Mouse (Mus musculus) forebrain, embryonic 12.5 days (tissue): Measurements from ENCODE around the gene Ccdc157. TPM values are rescaled to one million over a fixed set of nuclear protein-coding genes. Genes with fewer than 3 reads are reported as not detected.

Experiments
- ATAC-seq: fragments of 200-750 bp; cut with Nextera tagmentation; 2 replicates; pipeline ENCODE4 v1.8.0; 2017; ENCODE audit warnings: moderate TSS enrichment; ENCODE audit not compliant: low FRiP score
- H3K27ac ChIP-seq: fragments of 300-500 bp; sonication (generic); 2 replicates; pipeline ENCODE4 v1.5.1; 2016; ENCODE audit warnings: mild to moderate bottlenecking
- H3K27me3 ChIP-seq: fragments of 300-500 bp; sonication (generic); 2 replicates; pipeline ENCODE4 v1.6.1; 2016; ENCODE audit warnings: mild to moderate bottlenecking
- H3K36me3 ChIP-seq: fragments of 300-500 bp; sonication (generic); replicated peaks from 2 replicates; pipeline ENCODE4 v1.6.1; 2016; ENCODE audit warnings: mild to moderate bottlenecking
- H3K4me1 ChIP-seq: fragments of 300-500 bp; sonication (generic); 2 replicates; pipeline ENCODE4 v1.6.1; 2016
- H3K4me2 ChIP-seq: fragments of 300-500 bp; sonication (generic); 2 replicates; pipeline ENCODE4 v1.6.1; 2016; ENCODE audit warnings: mild to moderate bottlenecking, moderate library complexity
- H3K4me3 ChIP-seq: fragments of 300-500 bp; sonication (generic); replicated peaks from 2 replicates; pipeline ENCODE4 v1.5.1; 2016; ENCODE audit warnings: mild to moderate bottlenecking
- H3K9ac ChIP-seq: fragments of 300-500 bp; sonication (generic); 2 replicates; pipeline ENCODE4 v1.6.1; 2016; ENCODE audit warnings: mild to moderate bottlenecking
- H3K9me3 ChIP-seq: fragments of 300-500 bp; sonication (generic); 2 replicates; pipeline ENCODE4 v1.6.1; 2016
- WGBS: fragments of 180-500 bp; shearing (Covaris S2); methylation state at CpG from one replicate; pipeline ENCODE4 v1.1.7; 2016; 5-methylcytosine and 5-hydroxymethylcytosine counted together
- polyA plus RNA-seq: library from polyadenylated mRNA; unstranded; fragments of >200 nt; fragmentation: Nextera tagmentation; extraction: Ambion mirVana; gene quantifications from 2 replicates; pipeline ENCODE4 v1.2.1, GENCODE M21; 2016

Gene Ccdc157
- polyA plus RNA-seq, 1 experiment from 2014 or later, result 7.4 TPM

DNA sequence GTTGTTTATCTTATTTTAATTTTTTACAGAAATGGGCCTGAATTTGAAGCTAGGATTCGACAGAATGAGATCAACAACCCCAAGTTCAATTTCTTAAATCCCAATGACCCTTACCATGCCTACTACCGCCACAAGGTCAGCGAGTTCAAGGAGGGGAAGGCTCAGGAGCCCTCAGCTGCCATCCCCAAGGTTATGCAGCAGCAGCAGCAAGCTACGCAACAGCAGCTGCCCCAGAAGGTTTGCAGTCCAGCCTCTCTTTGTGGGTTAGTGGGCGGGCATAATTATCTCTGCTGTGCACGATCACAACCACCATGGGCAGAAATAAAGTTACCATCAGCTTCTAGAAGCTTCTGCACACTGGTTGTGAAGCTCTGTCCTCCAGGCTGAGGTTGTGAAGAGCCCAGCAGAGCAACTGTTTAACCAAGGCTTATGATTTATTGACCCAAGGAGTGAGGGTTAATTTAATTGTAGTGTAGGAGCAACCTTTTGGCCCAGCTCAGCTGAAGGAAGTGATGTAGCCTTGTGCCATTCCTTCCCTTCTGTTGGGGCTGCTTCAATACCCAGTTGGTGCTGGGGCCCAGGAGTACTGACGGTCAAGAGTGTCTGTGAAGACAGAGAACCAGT is 6.5 kb upstream of the Ccdc157 start:
- ATAC-seq, result no peak
- Histone ChIP-seq H3K9ac (no peak overlapping the region), H3K36me3 (peaks cover 98% of the 10 kb centered on the region), H3K4me3 (no peak overlapping the region), H3K9me3 (no peaks in the 10 kb centered on the region), H3K4me2 (no peak overlapping the region), H3K4me1 (peaks cover 26% of the 10 kb centered on the region), H3K27ac (no peak overlapping the region), H3K27me3 (no peaks in the 10 kb centered on the region)
- WGBS, result 89% methylated on average over 7 of the region's 7 CpGs

DNA sequence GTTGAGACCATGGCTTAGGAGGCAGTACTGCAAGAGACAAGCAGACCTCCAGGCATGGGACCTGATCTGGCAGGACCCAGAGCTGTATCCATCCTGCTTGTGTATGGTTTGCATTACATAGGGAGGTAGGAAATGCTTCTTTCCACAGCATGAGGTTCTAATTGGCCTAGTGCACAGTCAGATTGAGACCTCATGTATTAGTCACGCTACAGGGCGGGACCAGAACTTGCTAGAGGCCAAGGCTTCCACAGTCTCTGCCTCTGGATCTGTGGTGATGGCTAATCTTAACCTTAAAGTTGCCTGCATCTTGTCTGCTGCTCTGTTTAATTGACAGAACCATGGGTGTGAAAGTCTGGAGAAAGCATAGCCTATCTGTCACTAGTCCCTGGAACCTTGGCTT is 4.6 kb upstream of the Ccdc157 start:
- peaks cover 36% of the 10 kb centered on the region for H3K4me1 ChIP-seq
- WGBS, result 84% methylated on average over 2 of the region's 2 CpGs
- H3K9me3 ChIP-seq, result no peaks in the 10 kb centered on the region
- ATAC-seq, result no peak
- no peak overlapping the region for H3K27ac ChIP-seq
- no peak overlapping the region for H3K4me2 ChIP-seq
- peaks cover 82% of the 10 kb centered on the region for H3K36me3 ChIP-seq
- H3K4me3 ChIP-seq, result no peak overlapping the region
- H3K27me3 ChIP-seq, result no peaks in the 10 kb centered on the region
- H3K9ac ChIP-seq, result no peak overlapping the region; the same call in 1 of the 2 replicates

DNA sequence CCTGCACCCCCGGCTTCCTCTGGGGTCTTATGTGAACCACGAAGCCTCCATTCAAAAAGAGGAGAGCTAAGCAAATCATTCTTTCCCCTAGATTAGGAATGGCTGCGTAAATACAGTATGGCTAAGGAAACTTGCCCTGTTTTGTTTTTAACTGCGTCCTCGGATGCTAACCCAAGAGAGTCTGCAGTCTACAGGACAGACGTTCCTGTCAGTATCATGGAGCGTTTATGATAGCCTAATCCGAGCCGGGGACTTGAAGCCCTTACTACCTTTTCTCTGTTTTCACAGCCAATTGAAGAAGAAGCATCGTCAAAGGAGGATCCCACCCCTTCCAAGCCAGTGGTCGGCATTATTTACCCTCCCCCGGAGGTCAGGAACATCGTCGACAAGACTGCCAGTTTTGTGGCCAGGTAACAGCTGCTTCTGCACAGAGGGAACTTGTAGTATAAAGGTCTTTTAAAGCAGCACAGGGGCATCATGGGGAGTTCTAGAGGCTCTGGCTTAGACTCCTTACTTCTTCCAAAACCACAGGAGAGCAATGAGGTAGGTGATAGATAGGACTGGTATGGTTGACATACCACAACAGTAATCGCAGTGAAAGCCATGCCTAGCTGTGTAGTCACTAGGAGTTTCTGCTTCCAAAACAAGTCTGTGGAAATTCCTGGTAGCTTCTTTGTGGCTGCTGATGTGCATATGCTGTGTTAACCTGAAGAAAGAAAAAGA is 826 bp upstream of the Ccdc157 start:
- WGBS, result 9% methylated on average over 15 of the region's 15 CpGs
- ATAC-seq, result 0 out of 2 replicates have a peak, but pooled peaks have one; percentile 1
- peak overlapping the region; percentile 85 for H3K4me2 ChIP-seq
- H3K27me3 ChIP-seq, result no peaks in the 10 kb centered on the region
- no peaks in the 10 kb centered on the region for H3K9me3 ChIP-seq
- H3K36me3 ChIP-seq, result peaks cover 44% of the 10 kb centered on the region
- peak overlapping the region; percentile 92 for H3K27ac ChIP-seq
- peak overlapping the region; percentile 89 for H3K9ac ChIP-seq
- H3K4me3 ChIP-seq, result peak overlapping the region; percentile 87
- H3K4me1 ChIP-seq, result peaks cover 44% of the 10 kb centered on the region

DNA sequence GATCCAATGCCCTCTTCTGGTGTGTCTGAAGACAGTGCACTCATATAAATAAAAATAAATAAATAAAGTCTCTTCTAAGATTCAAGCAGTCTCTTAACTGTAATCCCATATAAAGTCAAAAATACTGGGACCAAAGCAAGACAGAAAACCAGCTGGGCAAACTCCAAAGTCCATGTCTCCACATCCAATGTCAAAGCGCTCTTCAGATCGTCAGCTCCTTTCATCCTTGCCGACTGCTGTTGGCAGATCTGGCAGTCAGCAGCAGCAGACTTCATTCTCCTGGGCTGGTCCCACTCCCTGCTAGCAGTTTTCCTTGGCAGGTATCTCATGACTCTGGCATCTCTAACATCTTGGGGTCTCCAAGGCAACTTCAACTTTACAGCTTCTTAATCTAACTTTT is 1.4 kb downstream of the Ccdc157 start:
- Histone ChIP-seq H3K4me1 (peaks cover 35% of the 10 kb centered on the region), H3K27me3 (no peaks in the 10 kb centered on the region), H3K4me2 (no peak overlapping the region), H3K9me3 (no peaks in the 10 kb centered on the region), H3K9ac (no peak overlapping the region), H3K27ac (no peak overlapping the region), H3K4me3 (no peak overlapping the region), H3K36me3 (peaks cover 22% of the 10 kb centered on the region)
- no peak for ATAC-seq
- 90% methylated on average over 3 of the region's 3 CpGs for WGBS

DNA sequence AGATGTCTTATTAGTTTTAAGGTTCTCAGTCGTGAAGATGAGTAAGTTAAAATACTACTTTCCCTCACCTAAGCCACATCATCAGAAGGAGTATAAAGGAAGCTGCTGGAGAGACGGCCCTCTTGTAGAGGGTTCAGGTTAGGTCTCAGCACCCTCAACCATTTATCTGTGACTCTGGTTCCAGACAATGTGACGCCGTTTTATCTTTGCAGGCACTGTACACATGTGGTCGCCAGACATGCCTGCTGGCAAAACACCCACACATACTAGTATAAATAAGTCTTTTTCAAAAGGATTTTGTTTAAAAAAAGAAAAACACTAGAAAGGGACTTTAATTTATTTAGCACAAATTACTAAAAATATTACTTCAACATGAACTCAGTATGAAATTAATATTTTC is 4.5 kb downstream of the Ccdc157 start:
- WGBS, result 84% methylated on average over 5 of the region's 5 CpGs
- no peak for ATAC-seq

DNA sequence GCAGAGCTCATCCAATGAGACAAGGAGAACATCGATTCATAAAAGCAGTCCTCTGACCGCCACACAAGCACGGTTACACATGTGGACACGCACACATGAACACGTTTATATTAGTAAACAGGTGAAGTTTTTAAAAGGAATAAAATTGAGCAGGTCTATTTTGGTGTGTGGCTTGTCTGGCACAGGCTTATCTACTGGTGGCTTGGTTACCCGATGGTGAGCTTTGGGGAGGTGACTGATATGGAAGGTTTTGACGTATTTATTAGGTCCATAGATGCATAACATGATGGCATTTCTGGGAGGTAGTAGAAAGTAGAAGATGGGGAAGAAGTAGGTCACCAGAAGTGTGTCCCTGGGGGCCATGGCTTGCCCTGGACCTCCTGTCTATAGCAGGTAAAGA is 6.4 kb downstream of the Ccdc157 start:
- Histone ChIP-seq H3K4me3 (no peak overlapping the region), H3K4me1 (no peaks in the 10 kb centered on the region), H3K36me3 (no peaks in the 10 kb centered on the region), H3K4me2 (no peak overlapping the region), H3K9me3 (no peaks in the 10 kb centered on the region), H3K9ac (no peak overlapping the region), H3K27me3 (no peaks in the 10 kb centered on the region), H3K27ac (no peak overlapping the region)
- 94% methylated on average over 7 of the region's 7 CpGs for WGBS
- ATAC-seq, result no peak

More for the DNA sequence above, 4.5 kb downstream of the Ccdc157 start:
- Histone ChIP-seq H3K4me3 (no peak overlapping the region), H3K4me2 (no peak overlapping the region), H3K36me3 (no peaks in the 10 kb centered on the region), H3K9me3 (no peaks in the 10 kb centered on the region), H3K27me3 (no peaks in the 10 kb centered on the region), H3K9ac (no peak overlapping the region), H3K4me1 (peaks cover 10% of the 10 kb centered on the region; the same call in 1 of the 2 replicates), H3K27ac (no peak overlapping the region)

DNA sequence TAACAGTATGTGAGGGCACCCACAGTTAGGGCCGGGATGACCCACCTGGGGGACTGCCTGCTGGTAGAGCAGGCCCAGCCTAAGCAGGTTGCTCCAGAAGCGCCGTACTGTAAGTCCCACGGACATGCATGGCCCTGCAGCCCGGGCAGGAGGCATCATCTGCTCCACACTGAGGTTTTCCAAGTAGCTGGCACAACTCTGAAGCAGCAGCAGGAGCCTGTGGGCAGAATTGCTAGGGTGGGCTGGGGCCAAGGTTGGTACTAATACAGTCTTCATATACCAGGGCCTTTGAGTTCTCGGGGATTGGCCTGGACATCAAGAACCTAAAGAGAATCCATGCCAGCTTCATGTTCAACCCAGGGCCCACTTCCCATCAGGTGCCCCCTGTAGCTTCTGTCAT is 10.2 kb downstream of the Ccdc157 start:
- H3K9ac ChIP-seq, result no peak overlapping the region
- H3K9me3 ChIP-seq, result no peaks in the 10 kb centered on the region
- H3K27ac ChIP-seq, result no peak overlapping the region
- WGBS, result 91% methylated on average over 6 of the region's 6 CpGs
- no peak overlapping the region for H3K4me3 ChIP-seq
- ATAC-seq, result no peak
- H3K36me3 ChIP-seq, result no peaks in the 10 kb centered on the region; the same call in 1 of the 2 replicates
- no peak overlapping the region for H3K4me2 ChIP-seq
- no peaks in the 10 kb centered on the region for H3K27me3 ChIP-seq
- no peaks in the 10 kb centered on the region for H3K4me1 ChIP-seq

DNA sequence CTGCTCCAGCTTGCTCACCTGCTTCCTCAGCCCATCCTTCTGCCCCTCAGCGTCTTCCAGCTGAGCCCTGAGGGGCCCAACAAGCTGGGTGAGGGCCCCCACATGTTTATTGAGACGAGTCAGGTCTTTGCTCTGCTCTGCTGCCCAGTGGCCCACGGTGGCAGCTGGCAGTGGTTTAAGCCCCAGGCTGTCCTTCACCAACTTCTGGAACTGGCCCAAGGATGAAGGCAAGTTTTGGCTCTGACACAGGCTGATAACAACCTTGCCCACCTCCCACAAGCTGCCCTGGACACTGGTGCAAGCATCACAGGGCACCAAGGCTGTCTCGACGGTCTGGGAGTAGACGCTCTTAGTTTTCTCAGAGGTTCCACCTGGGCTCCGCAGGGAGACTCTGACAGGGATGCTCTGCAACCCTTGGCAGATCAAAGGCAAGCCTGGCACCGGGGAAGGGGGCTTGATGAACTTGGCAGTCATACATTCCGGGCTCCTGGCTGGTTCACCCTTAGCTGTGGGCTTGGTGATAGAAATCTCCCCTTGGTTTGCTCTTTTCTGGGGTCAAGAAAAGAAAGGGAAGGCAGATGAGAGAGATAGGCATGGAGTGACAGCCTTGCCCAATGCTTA is 11.4 kb downstream of the Ccdc157 start:
- WGBS, result 87% methylated on average over 9 of the region's 9 CpGs
- H3K27ac ChIP-seq, result no peak overlapping the region
- no peak for ATAC-seq

DNA sequence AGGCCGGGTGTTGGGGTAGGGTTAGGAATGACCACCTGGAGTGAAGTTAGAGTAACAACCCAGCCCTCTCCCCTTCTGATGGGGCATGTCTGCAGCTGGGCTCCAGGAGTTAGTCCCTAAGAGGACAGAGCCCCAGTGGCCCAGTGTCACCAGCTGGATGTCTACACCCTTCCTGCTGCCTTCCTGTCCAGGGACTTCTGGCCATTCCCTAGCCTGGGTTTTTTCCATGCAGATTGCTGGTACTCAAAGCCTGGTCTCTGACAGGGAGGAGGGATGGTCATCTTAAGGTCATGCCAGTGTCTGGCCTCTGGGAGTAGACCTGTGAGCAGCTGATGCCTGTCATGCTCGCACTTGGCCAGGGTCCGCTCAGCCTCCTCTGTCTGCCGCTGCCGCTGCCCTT is 12.0 kb downstream of the Ccdc157 start:
- H3K9ac ChIP-seq, result no peak overlapping the region
- H3K9me3 ChIP-seq, result no peaks in the 10 kb centered on the region
- H3K4me1 ChIP-seq, result no peaks in the 10 kb centered on the region
- H3K36me3 ChIP-seq, result peaks cover 16% of the 10 kb centered on the region
- 92% methylated on average over 5 of the region's 5 CpGs for WGBS
- H3K27me3 ChIP-seq, result no peaks in the 10 kb centered on the region
- no peak overlapping the region for H3K4me3 ChIP-seq
- no peak overlapping the region for H3K4me2 ChIP-seq
- H3K27ac ChIP-seq, result no peak overlapping the region
- no peak for ATAC-seq

More for the DNA sequence above, 11.4 kb downstream of the Ccdc157 start:
- H3K9me3 ChIP-seq, result no peaks in the 10 kb centered on the region
- no peak overlapping the region for H3K4me2 ChIP-seq
- no peak overlapping the region for H3K9ac ChIP-seq
- H3K27me3 ChIP-seq, result no peaks in the 10 kb centered on the region
- H3K4me1 ChIP-seq, result no peaks in the 10 kb centered on the region
- peaks cover 10% of the 10 kb centered on the region for H3K36me3 ChIP-seq
- H3K4me3 ChIP-seq, result no peak overlapping the region

DNA sequence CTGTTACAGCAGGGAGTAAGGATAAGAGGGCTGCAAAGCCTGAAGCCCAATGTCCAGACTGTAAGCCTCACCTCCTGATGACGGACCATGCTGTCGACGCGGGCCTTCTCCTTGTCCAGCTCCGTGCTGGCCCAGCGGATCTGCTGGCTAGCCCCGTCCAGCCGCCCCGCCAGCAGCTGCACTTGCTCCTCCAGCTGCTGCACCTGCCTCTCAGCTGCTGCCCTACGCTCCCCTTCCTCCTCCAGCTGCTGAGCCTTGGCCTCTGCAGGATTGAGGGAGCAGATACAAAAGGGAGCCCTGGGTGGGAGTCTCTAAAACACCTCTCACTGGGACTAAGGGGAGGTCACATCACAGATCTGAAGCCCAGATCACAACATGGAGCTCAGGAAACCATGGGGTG is 13.0 kb downstream of the Ccdc157 start:
- peaks cover 26% of the 10 kb centered on the region for H3K36me3 ChIP-seq
- H3K27me3 ChIP-seq, result no peaks in the 10 kb centered on the region
- no peak overlapping the region for H3K4me2 ChIP-seq
- 87% methylated on average over 10 of the region's 10 CpGs for WGBS
- ATAC-seq, result no peak
- H3K9ac ChIP-seq, result 0 out of 2 replicates have a peak overlapping the region, but pooled peaks have one; percentile 17
- no peaks in the 10 kb centered on the region for H3K9me3 ChIP-seq
- no peak overlapping the region for H3K27ac ChIP-seq
- H3K4me1 ChIP-seq, result no peaks in the 10 kb centered on the region
- H3K4me3 ChIP-seq, result no peak overlapping the region

DNA sequence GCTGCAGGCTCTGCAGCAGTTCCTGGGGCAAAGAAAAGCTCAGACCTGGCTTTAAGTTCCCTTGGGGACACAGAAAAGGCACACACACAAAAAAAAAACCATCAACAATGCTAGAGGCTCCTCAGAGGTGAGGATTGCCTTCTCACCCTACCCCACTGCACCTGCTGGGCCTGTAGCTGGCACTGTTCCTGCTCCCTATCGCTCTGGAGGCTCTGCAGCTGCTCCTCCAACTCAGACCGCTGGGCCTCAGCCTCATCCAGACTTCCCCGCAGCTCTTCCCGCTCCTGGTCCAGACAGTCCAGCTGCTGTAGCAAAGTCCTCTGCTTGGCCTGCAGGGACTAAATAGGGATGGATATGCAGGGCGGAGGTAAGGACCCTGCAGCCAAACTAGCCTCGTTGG is 13.7 kb downstream of the Ccdc157 start:
- 0 out of 2 replicates have a peak overlapping the region, but pooled peaks have one; percentile 12 for H3K9ac ChIP-seq
- no peak overlapping the region for H3K27ac ChIP-seq
- peaks cover 33% of the 10 kb centered on the region for H3K36me3 ChIP-seq
- no peak overlapping the region for H3K4me3 ChIP-seq
- H3K4me2 ChIP-seq, result no peak overlapping the region
- H3K9me3 ChIP-seq, result no peaks in the 10 kb centered on the region
- no peak for ATAC-seq
- H3K4me1 ChIP-seq, result no peaks in the 10 kb centered on the region
- 77% methylated on average over 6 of the region's 6 CpGs for WGBS
- H3K27me3 ChIP-seq, result no peaks in the 10 kb centered on the region

DNA sequence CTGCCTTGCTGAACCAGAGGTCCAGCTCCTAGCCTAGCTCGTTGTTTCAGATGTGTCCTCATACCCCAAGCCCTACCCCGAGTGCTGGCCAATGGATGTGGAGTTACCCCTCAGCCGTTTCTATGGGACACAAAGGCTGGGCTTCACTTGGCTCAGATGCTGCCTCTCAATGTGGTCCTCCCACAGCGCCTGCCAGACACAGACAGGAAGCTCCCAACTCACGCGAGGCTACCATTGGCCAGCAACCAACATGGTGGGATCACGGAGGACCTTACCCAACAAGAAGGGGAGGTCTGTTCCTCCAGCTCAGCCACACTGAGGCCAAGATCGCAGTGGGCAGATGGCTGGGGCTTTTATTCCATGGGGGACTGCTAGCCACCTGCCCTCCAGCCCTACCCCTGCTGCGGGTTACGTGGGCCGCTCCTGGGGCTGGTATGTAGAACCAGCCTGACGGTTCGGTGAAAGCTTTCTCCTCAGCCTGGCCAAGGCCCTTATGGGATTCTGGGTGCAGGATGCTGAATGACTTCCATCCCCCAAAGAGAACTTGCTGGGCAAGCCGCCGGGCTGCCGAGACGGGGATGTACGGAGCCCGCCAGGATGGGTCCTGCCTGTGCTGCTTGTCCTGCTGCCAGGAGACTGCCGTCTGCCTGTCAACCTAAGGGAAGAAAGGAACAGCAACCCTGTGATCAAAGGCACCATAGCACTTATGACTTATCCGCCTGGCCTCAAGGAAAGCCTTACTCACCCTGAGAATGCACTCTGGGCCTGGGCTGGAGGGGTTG is 16.6 kb downstream of the Ccdc157 start:
- Histone ChIP-seq H3K9ac (no peak overlapping the region), H3K4me1 (no peaks in the 10 kb centered on the region), H3K4me2 (no peak overlapping the region), H3K9me3 (no peaks in the 10 kb centered on the region), H3K36me3 (peaks cover 60% of the 10 kb centered on the region), H3K27me3 (no peaks in the 10 kb centered on the region), H3K27ac (no peak overlapping the region), H3K4me3 (no peak overlapping the region)
- 91% methylated on average over 21 of the region's 21 CpGs for WGBS
- ATAC-seq, result no peak
